25 mouse cellular contexts compared by ENCODE assay signal in the genomic region with DNA sequence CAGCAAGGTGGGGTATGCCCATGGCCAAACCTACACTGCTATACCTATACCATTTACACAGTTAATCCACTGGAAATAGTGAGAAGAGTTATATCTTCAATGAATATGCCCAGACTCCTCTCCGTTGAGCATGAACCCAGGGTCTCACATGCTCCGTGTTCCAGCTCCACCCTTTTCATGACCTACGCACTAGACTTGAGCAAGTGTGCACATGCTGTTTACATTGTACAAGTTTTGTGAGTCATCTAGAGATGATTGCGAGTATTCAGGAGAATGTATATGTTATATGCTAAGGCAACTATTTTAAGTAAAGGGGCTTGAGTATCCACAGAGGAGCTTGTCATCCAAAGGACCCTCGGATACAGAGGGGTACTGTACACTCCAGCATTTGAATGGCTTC. TPM values are rescaled to one million over a fixed set of nuclear protein-coding genes. Genes with fewer than 3 reads are reported as not detected.
DNase-seq lines count a peak whose midpoint lies in the region; ATAC-seq and TF ChIP-seq lines count a peak whose summit lies in the region.
"Had no signal": no experiment of that assay in that cellular context is flagged by ENCODE, and none has a peak within 500 bp of the region (broad histone marks: within the 10 kb centered on the region; RNA-seq: fewer than 3 reads in every experiment).

No protein-coding gene starts in this region.

- DNase-seq in heart, postnatal 0 days (ENCODE audit: low spot score) = no peak
- DNase-seq in heart, adult 18-20 months = no peak
- DNase-seq in CD4-positive helper T cell, adult 2 months (ENCODE audit: low read depth, low spot score) = peak; percentile 48
- DNase-seq in T-cell, adult 2 months (ENCODE audit: low spot score) = peak; percentile 58
- DNase-seq in embryo, embryonic 9.5 days (ENCODE audit: extremely low spot score) = no peak
- no peak for DNase-seq in lung, postnatal 25 days (ENCODE audit: low spot score)
- DNase-seq: adrenal gland, adult 8-10 months; adrenal gland, postnatal 25 days; cerebellum, adult 11-12 months; cerebellum, adult 8-10 months; gastrocnemius, postnatal 25 days; heart, adult 2 months had no signal

- H3K4me3 ChIP-seq in heart, postnatal 0 days (ENCODE audit: low read depth, low read length) = no peak overlapping the region; the same call in 1 of the 2 replicates
- no peak overlapping the region for H3K4me3 ChIP-seq in intestine, embryonic 16.5 days (ENCODE audit: low read length)
- H3K4me3 ChIP-seq: embryonic facial prominence, embryonic 13.5 days; erythroblast, embryonic 14.5 days; forebrain, embryonic 12.5 days; forebrain, embryonic 15.5 days; heart, adult 2 months; heart, embryonic 10.5 days; heart, embryonic 13.5 days; hindbrain, embryonic 12.5 days; hindbrain, embryonic 15.5 days had no signal

- no peak overlapping the region for H3K9ac ChIP-seq in heart, postnatal 0 days (replicated peaks; ENCODE audit: low read depth, low read length)
- no peak overlapping the region for H3K9ac ChIP-seq in intestine, embryonic 16.5 days (ENCODE audit: low read depth, low read length)
- H3K9ac ChIP-seq: embryonic facial prominence, embryonic 13.5 days; forebrain, embryonic 12.5 days; forebrain, embryonic 15.5 days; heart, embryonic 13.5 days; hindbrain, embryonic 12.5 days; hindbrain, embryonic 15.5 days had no signal

- no peak for ATAC-seq in heart, postnatal 0 days (ENCODE audit: insufficient read depth, low read depth)
- ATAC-seq in inflammation-experienced regulatory T-cells, adult 6 months = peak; percentile 15
- no peak for ATAC-seq in intestine, embryonic 16.5 days
- ATAC-seq: forebrain, embryonic 15.5 days; intestine, postnatal 0 days; Patski had no signal

- H3K36me3 ChIP-seq in heart, postnatal 0 days (replicated peaks; ENCODE audit: control insufficient read depth, insufficient read depth, low read length) = no peaks in the 10 kb centered on the region; the same call in 1 of the 2 replicates
- H3K36me3 ChIP-seq in intestine, embryonic 16.5 days (ENCODE audit: control insufficient read depth, insufficient read depth, low read length) = no peaks in the 10 kb centered on the region; the same call in 1 of the 2 replicates
- H3K36me3 ChIP-seq: embryonic facial prominence, embryonic 13.5 days; forebrain, embryonic 15.5 days; heart, embryonic 10.5 days; heart, embryonic 13.5 days; hindbrain, embryonic 15.5 days had no signal

- no peak for TF ChIP-seq CTCF in heart, postnatal 0 days (IDR thresholded peaks at IDR 0.05; ENCODE audit: low read depth)

- WGBS in heart, postnatal 0 days = 84% methylated on average over 5 of the region's 5 CpGs
- WGBS in intestine, embryonic 16.5 days = 82% methylated on average over 5 of the region's 5 CpGs

- no peak overlapping the region for H3K27ac ChIP-seq in heart, postnatal 0 days (ENCODE audit: low read depth)
- H3K27ac ChIP-seq in intestine, embryonic 16.5 days (ENCODE audit: low read length) = no peak overlapping the region
- H3K27ac ChIP-seq: embryonic facial prominence, embryonic 13.5 days; forebrain, embryonic 12.5 days; forebrain, embryonic 15.5 days; heart, adult 2 months; heart, embryonic 10.5 days; heart, embryonic 13.5 days; hindbrain, embryonic 12.5 days; hindbrain, embryonic 15.5 days had no signal

- no peaks in the 10 kb centered on the region for H3K27me3 ChIP-seq in heart, postnatal 0 days (ENCODE audit: control insufficient read depth, insufficient read depth, low read length)
- no peaks in the 10 kb centered on the region for H3K27me3 ChIP-seq in intestine, embryonic 16.5 days (replicated peaks; ENCODE audit: control insufficient read depth, insufficient read depth, low read length)
- H3K27me3 ChIP-seq: embryonic facial prominence, embryonic 13.5 days; forebrain, embryonic 12.5 days; forebrain, embryonic 15.5 days; heart, embryonic 13.5 days; hindbrain, embryonic 12.5 days; hindbrain, embryonic 15.5 days; Patski had no signal

- H3K4me2 ChIP-seq in heart, postnatal 0 days (ENCODE audit: low read depth, low read length) = peak overlapping the region; percentile 7; the same call in 1 of the 2 replicates
- H3K4me2 ChIP-seq in intestine, embryonic 16.5 days (ENCODE audit: low read depth, low read length) = no peak overlapping the region
- H3K4me2 ChIP-seq: embryonic facial prominence, embryonic 13.5 days; forebrain, embryonic 12.5 days; forebrain, embryonic 15.5 days; heart, embryonic 13.5 days; hindbrain, embryonic 12.5 days; hindbrain, embryonic 15.5 days had no signal

- no peak for TF ChIP-seq EP300 in heart, postnatal 0 days (IDR thresholded peaks at IDR 0.05; ENCODE audit: low read depth)

- no peaks in the 10 kb centered on the region for H3K4me1 ChIP-seq in heart, postnatal 0 days (ENCODE audit: control insufficient read depth, insufficient read depth)
- H3K4me1 ChIP-seq in intestine, embryonic 16.5 days (ENCODE audit: control insufficient read depth, insufficient read depth, low read length) = no peaks in the 10 kb centered on the region; the same call in 1 of the 2 replicates
- H3K4me1 ChIP-seq: hindbrain, embryonic 12.5 days; hindbrain, embryonic 15.5 days had no signal

- no peaks in the 10 kb centered on the region for H3K9me3 ChIP-seq in heart, postnatal 0 days (replicated peaks; ENCODE audit: control insufficient read depth, low read length)
- no peaks in the 10 kb centered on the region for H3K9me3 ChIP-seq in intestine, embryonic 16.5 days (ENCODE audit: control insufficient read depth, low read length)
- H3K9me3 ChIP-seq: embryonic facial prominence, embryonic 13.5 days; forebrain, embryonic 12.5 days; forebrain, embryonic 15.5 days; heart, embryonic 10.5 days; heart, embryonic 13.5 days; hindbrain, embryonic 12.5 days; hindbrain, embryonic 15.5 days had no signal

RNA-seq across cellular contexts. Expression of gene C1qtnf9, which starts 56.8 kb away (rescaled TPM):
- 2.2 and 2.8 TPM in 2 replicates for total RNA-seq in heart, postnatal 0 days (2014; rRNA removed; ENCODE audit: low replicate concordance)
- polyA plus RNA-seq in heart, postnatal 0 days (2015; fragmentation: Nextera tagmentation; extraction: Ambion mirVana) = 4.6 and 5.4 TPM in 2 replicates
- 10 to 100 TPM; 42.7 to 47.8 TPM for total RNA-seq in heart, adult 18-20 months (2021)
- polyA plus RNA-seq in inflammation-experienced regulatory T-cells, adult 6 months (2017; shearing (Covaris generic)) = under 1 TPM in 1 of 3 experiments, not detected in 2; 0.30 TPM
- 1.7 TPM in 2 replicates for polyA plus RNA-seq in intestine, embryonic 16.5 days (2015; fragmentation: Nextera tagmentation; extraction: Ambion mirVana)
- total RNA-seq: hematopoietic stem cell, adult 5-6 weeks had no signal
- polyA plus RNA-seq: Patski had no signal

Comparison
In these comparisons a context has a peak if more than half of its experiments do, and no peak if none do; other contexts are left out.
1. DNase-seq: peak in CD4-positive helper T cell, adult 2 months (single experiment) and T-cell, adult 2 months (single experiment); none in heart, postnatal 0 days (single experiment), heart, adult 18-20 months (0 of 2), embryo, embryonic 9.5 days (single experiment) and lung, postnatal 25 days (single experiment).